Mouse (Mus musculus) forebrain, embryonic 15.5 days (tissue): Measurements from ENCODE around the gene Mt4. TPM values are rescaled to one million over a fixed set of nuclear protein-coding genes. Genes with fewer than 3 reads are reported as not detected.
"Not testable (repeated sequence)": the region's sequence is repeated elsewhere in the genome, so short reads cannot be mapped to it uniquely, and the experiment has no call there.

ENCODE experiments used
- ATAC-seq: fragments of 200-750 bp; cut with Nextera tagmentation; replicated peaks from 2 replicates; pipeline ENCODE4 v1.8.0; 2017; ENCODE audit warnings: mild to moderate bottlenecking, moderate TSS enrichment, moderate library complexity
- H3K27ac ChIP-seq: fragments of 300-500 bp; sonication (generic); replicated peaks from 2 replicates; pipeline ENCODE4 v1.5.1; 2015; ENCODE audit warnings: mild to moderate bottlenecking, inconsistent platforms
- H3K27me3 ChIP-seq: fragments of 300-500 bp; sonication (generic); 2 replicates; pipeline ENCODE4 v1.6.1; 2015; ENCODE audit warnings: inconsistent platforms
- H3K36me3 ChIP-seq: fragments of 300-500 bp; sonication (generic); 2 replicates; pipeline ENCODE4 v1.6.1; 2015; ENCODE audit warnings: mild to moderate bottlenecking, inconsistent platforms
- H3K4me1 ChIP-seq: fragments of 300-500 bp; sonication (generic); 2 replicates; pipeline ENCODE4 v1.6.1; 2015; ENCODE audit warnings: inconsistent platforms
- H3K4me2 ChIP-seq: fragments of 300-500 bp; sonication (generic); replicated peaks from 2 replicates; pipeline ENCODE4 v1.6.1; 2015; ENCODE audit warnings: mild to moderate bottlenecking, inconsistent platforms
- H3K4me3 ChIP-seq: fragments of 300-500 bp; sonication (generic); 2 replicates; pipeline ENCODE4 v1.5.1; 2015; ENCODE audit warnings: mild to moderate bottlenecking, inconsistent platforms
- H3K9ac ChIP-seq: fragments of 300-500 bp; sonication (generic); replicated peaks from 2 replicates; pipeline ENCODE4 v1.6.1; 2015; ENCODE audit warnings: mild to moderate bottlenecking, inconsistent platforms
- H3K9me3 ChIP-seq: fragments of 300-500 bp; sonication (generic); 2 replicates; pipeline ENCODE4 v1.6.1; 2016; ENCODE audit warnings: inconsistent platforms
- WGBS: fragments of 180-500 bp; shearing (Covaris S2); methylation state at CpG from one replicate; pipeline ENCODE4 v1.1.7; 2015; ENCODE audit warnings: mixed read lengths; 5-methylcytosine and 5-hydroxymethylcytosine counted together
- polyA plus RNA-seq: library from polyadenylated mRNA; unstranded; fragments of >200 nt; fragmentation: Nextera tagmentation; extraction: Ambion mirVana; gene quantifications from 2 replicates; pipeline ENCODE4 v1.2.1, GENCODE M21; 2015

Mt4 gene
- polyA plus RNA-seq, 1 experiment from 2014 or later = not detected

GRCm38 (mm10) chr8:94140266-94140795 is 3.3 kb downstream of the Mt4 start:
- ATAC-seq = no peak
- 84% methylated on average over 4 of the region's 4 CpGs for WGBS
- Histone ChIP-seq H3K27ac (no peak overlapping the region), H3K4me2 (no peak overlapping the region), H3K36me3 (no peaks in the 10 kb centered on the region), H3K4me3 (no peak overlapping the region), H3K27me3 (no peaks in the 10 kb centered on the region), H3K9ac (no peak overlapping the region), H3K4me1 (no peaks in the 10 kb centered on the region), H3K9me3 (no peaks in the 10 kb centered on the region)

GRCm38 (mm10) chr8:94148236-94148635 is 11.2 kb downstream of the Mt4 start:
- H3K4me1 ChIP-seq = peaks cover 13% of the 10 kb centered on the region
- H3K27ac ChIP-seq = no peak overlapping the region
- H3K27me3 ChIP-seq = no peaks in the 10 kb centered on the region
- no peak overlapping the region for H3K4me2 ChIP-seq
- H3K4me3 ChIP-seq = no peak overlapping the region
- H3K36me3 ChIP-seq = no peaks in the 10 kb centered on the region
- H3K9ac ChIP-seq = no peak overlapping the region
- no peaks in the 10 kb centered on the region for H3K9me3 ChIP-seq
- ATAC-seq = no peak
- 39% methylated on average over 5 of the region's 5 CpGs for WGBS

DNA sequence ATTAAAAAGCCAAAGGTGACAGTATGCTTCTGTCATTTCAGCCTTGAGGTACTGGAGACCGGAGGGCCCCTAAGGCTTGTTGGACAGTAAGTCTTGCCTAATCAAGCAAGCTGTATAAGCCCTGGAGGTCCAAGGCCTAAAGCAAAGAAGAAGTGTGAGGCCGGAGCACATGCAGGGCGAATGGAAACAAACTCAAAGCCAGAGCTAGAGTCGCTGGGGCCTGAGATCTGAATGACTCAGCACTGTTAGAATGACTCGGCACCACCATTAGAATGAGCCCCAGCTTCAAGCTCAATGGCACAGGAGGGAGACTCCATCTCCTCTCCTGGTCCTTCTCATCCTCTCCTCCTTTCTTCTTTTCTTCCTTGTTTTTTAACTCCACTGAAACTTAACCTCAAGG is 13.9 kb downstream of the Mt4 start:
- H3K4me1 ChIP-seq = peaks cover 26% of the 10 kb centered on the region
- H3K27ac ChIP-seq = no peak overlapping the region
- no peaks in the 10 kb centered on the region for H3K9me3 ChIP-seq
- H3K36me3 ChIP-seq = no peaks in the 10 kb centered on the region
- H3K4me3 ChIP-seq = no peak overlapping the region
- 75% methylated on average over 5 of the region's 5 CpGs for WGBS
- no peak for ATAC-seq
- H3K9ac ChIP-seq = no peak overlapping the region
- H3K4me2 ChIP-seq = no peak overlapping the region
- no peaks in the 10 kb centered on the region for H3K27me3 ChIP-seq

GRCm38 (mm10) chr8:94152513-94153300 is 15.7 kb downstream of the Mt4 start, which contains the start of gene Mt3:
Gene Mt3, plus strand, starts transcription at chr8:94152607.
- Histone ChIP-seq H3K4me3 (peak within 1 kb of the TSS; percentile 49), H3K4me2 (peak within 1 kb of the TSS; percentile 84), H3K36me3 (no peaks in the 10 kb centered on the region), H3K9me3 (no peaks in the 10 kb centered on the region), H3K27me3 (no peaks in the 10 kb centered on the region), H3K4me1 (peaks cover 26% of the 10 kb centered on the region), H3K27ac (peak within 1 kb of the TSS; percentile 83), H3K9ac (peak within 1 kb of the TSS; percentile 52)
- 2% methylated on average over 29 of the region's 29 CpGs for WGBS
- peak; percentile 89 for ATAC-seq

DNA sequence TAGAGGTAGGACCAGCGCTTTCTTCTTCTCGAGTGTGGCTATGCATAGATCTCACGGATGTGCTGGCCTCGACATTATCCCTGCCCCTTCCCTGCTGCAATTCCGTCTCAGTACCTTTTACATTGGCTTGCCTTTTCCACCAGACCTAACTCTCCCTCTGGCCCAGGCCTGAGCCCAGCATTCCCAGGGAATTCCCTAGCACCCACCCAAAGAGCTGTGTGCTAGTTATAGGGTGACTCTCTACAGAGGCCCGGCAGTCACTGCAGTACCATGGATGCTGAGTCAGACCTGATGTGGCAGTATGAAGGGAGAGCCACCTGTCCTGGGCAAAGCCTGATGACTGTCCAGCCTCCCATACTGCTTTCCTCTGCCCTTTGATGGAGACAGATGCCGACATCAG is 16.5 kb downstream of the Mt4 start:
- no peaks in the 10 kb centered on the region for H3K36me3 ChIP-seq
- no peaks in the 10 kb centered on the region for H3K9me3 ChIP-seq
- no peaks in the 10 kb centered on the region for H3K27me3 ChIP-seq
- H3K4me2 ChIP-seq = peak overlapping the region; percentile 84
- peak; percentile 42 for ATAC-seq
- 19% methylated on average over 7 of the region's 7 CpGs for WGBS
- H3K4me1 ChIP-seq = peaks cover 26% of the 10 kb centered on the region
- H3K27ac ChIP-seq = peak overlapping the region; percentile 83
- peak overlapping the region; percentile 49 for H3K4me3 ChIP-seq
- H3K9ac ChIP-seq = peak overlapping the region; percentile 52

DNA sequence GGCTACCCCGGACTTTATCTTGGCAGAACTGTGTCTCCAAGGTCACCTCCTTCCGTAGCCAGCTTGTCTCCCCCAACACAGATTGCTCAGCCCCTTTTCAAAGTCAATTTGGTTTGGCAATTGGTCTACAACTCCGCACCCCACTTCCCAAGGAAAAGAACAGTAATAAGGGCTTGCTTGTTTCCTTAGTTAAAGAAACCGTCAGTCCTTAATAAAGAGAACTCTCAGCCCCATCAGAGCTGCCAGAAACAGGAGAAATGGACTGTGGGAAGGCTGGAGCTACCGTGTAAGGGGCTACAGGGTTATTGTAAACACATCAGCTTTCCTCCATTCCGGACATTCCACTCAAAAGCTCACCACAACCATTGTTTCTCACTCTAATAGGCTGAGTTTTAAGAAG is 17.5 kb downstream of the Mt4 start:
- Histone ChIP-seq H3K27me3 (no peaks in the 10 kb centered on the region), H3K4me2 (peak overlapping the region; percentile 84), H3K4me3 (peak overlapping the region; percentile 49; the same call in 1 of the 2 replicates), H3K4me1 (peaks cover 26% of the 10 kb centered on the region), H3K9ac (no peak overlapping the region), H3K36me3 (no peaks in the 10 kb centered on the region), H3K9me3 (no peaks in the 10 kb centered on the region), H3K27ac (peak overlapping the region; percentile 83)
- 8% methylated on average over 6 of the region's 6 CpGs for whole genome bisulfite sequencing
- ATAC-seq = peak; percentile 57

DNA sequence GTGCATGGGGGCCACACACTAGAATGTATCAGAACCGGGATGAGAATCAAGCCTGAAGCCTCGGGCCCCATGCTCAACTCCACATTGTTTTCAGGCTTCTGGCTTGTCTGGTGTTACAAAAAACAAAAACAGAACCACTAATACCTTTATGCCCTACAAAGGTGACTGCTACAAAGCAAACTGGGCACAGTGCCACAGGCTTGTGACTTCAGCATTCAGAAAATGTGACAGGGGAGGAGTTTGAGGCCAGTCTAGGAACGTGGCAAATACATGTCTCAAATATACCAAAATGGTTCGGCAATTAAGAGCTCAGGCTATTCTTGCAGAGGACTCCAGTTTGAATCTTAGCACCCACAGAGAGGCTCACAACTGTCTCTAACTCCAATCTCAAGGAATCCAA is 19.1 kb downstream of the Mt4 start:
- no peak overlapping the region for H3K9ac ChIP-seq
- no peak overlapping the region for H3K4me3 ChIP-seq
- no peaks in the 10 kb centered on the region for H3K36me3 ChIP-seq
- peaks cover 26% of the 10 kb centered on the region for H3K4me1 ChIP-seq
- no peaks in the 10 kb centered on the region for H3K9me3 ChIP-seq
- 40% methylated on average over 4 of the region's 4 CpGs for WGBS
- H3K27me3 ChIP-seq = no peaks in the 10 kb centered on the region
- no peak overlapping the region for H3K4me2 ChIP-seq
- no peak for ATAC-seq
- 0 out of 2 replicates have a peak overlapping the region, but pooled peaks have one; percentile 83 for H3K27ac ChIP-seq

GRCm38 (mm10) chr8:94165772-94166171 is 28.8 kb downstream of the Mt4 start:
- not testable (repeated sequence) for H3K4me1 ChIP-seq, H3K4me2 ChIP-seq, H3K4me3 ChIP-seq, H3K36me3 ChIP-seq, ATAC-seq, H3K9me3 ChIP-seq, H3K27me3 ChIP-seq, H3K27ac ChIP-seq, H3K9ac ChIP-seq
- 76% methylated on average over 8 of the region's 8 CpGs for WGBS

DNA sequence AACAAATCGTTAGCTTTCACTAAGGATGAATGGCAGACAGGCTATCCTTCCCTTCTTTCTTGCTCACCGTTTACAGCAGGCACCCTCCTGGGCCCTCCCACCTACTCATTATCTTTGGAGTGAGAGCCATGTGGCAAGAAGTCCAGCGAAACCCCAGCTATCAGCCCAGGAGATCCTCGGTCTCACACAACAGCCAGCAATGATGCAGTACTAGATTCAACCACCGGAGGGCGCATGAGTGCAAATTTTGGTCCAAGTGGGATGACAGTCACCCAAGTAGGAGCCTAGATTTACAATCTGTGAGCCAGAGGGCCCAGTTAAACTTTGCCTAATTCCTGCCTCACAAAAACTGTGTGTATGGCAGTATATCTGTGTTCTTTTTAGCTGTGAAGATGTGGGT is 30.2 kb downstream of the Mt4 start:
- 0 out of 2 replicates have a peak, but pooled peaks have one; percentile 60 for ATAC-seq
- Histone ChIP-seq H3K4me3 (no peak overlapping the region), H3K27ac (no peak overlapping the region), H3K4me2 (peak overlapping the region; percentile 11), H3K36me3 (no peaks in the 10 kb centered on the region), H3K9me3 (no peaks in the 10 kb centered on the region), H3K4me1 (peaks cover 8% of the 10 kb centered on the region), H3K27me3 (peaks cover 12% of the 10 kb centered on the region), H3K9ac (no peak overlapping the region; the same call in 1 of the 2 replicates)
- WGBS = under 1% methylated on average over 6 of the region's 6 CpGs

DNA sequence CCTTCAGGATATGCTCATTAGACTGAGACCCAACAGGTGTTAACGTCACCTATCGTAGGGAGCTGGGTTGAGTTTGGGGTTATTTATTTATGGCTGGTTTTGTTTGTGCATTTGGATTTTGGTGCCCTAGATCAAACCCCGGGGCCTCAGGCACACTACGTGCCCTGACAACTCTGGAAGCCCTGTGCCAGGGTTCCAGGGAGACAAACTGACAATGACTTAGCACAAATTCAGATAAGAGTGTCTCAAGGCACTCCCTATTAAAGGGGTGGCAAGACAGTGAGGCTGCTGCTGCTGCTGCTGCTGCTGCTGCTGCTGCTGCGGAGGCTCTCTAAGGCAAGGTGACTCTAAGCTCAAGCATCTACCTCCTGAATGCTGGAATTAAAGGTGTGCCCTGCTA is 32.5 kb downstream of the Mt4 start:
- Histone ChIP-seq H3K4me3 (no peak overlapping the region), H3K36me3 (no peaks in the 10 kb centered on the region), H3K4me2 (no peak overlapping the region), H3K9me3 (no peaks in the 10 kb centered on the region), H3K27me3 (peaks cover 33% of the 10 kb centered on the region), H3K4me1 (peaks cover 21% of the 10 kb centered on the region), H3K9ac (no peak overlapping the region), H3K27ac (no peak overlapping the region)
- 87% methylated on average over 5 of the region's 5 CpGs for WGBS
- no peak for ATAC-seq

DNA sequence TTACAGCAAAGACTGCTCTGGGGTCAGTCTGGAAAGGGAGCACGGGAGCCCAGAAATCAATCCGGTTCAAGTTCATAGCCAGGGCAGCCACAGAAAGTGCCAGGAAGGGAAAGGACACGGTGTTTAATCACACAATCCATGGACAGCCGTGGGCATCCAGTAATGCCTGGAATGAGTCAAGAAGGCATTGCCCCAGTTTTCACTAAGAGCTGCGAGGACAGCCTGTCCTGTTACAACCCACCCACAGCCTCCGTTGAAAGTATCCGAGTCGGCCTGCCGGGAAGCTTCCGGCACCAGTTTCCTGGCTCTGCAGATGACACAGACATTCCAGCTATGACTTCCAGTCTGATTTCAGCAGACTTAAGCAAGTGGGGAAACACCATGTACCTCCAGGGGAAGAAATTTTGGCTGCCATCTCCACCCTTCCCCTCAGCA is 34.3 kb downstream of the Mt4 start:
- ATAC-seq = no peak
- H3K27me3 ChIP-seq = peaks cover 37% of the 10 kb centered on the region
- WGBS = 55% methylated on average over 10 of the region's 10 CpGs
- no peaks in the 10 kb centered on the region for H3K9me3 ChIP-seq
- no peak overlapping the region for H3K27ac ChIP-seq
- H3K4me3 ChIP-seq = peak overlapping the region; percentile 50; the same call in 1 of the 2 replicates
- peak overlapping the region; percentile 98; the same call in 1 of the 2 replicates for H3K4me2 ChIP-seq
- H3K4me1 ChIP-seq = peaks cover 21% of the 10 kb centered on the region
- H3K36me3 ChIP-seq = no peaks in the 10 kb centered on the region
- H3K9ac ChIP-seq = no peak overlapping the region

DNA sequence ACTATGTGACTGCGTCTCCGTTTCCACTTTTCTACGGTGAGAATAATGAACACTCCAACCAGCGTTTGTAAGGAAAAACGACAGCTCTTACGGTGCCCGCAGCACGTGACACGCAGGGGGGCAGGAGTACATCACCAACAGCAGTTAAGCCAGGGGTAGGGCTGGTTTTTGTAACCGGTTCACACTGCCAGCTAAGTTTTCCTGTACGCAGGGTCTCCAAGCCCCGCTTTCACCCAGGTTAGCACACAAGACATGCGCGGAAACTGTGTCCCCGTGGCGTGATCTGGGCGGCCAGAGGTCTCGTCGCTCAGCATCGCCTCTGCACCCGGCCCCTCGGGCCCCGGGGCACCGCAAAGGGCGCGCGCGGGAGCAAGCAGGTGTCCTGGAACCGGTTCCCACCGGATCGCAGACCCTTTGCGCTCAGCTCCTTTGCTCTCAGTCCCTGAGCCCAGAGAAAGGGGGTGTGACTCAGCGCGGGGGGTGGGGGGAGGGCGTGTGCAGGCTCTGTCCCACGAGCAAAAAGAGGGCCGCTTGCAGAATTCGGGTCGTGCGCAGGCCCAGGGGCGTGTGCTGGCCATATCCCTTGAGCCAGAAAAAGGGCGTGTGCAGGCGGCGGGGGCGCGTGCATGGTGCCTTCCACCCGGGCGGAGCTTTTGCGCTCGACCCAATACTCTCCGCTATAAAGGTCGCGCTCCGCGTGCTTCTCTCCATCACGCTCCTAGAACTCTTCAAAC is 35.2 kb downstream of the Mt4 start, which contains the start of gene Mt2:
Gene Mt2 (plus strand): TSS at position 590 of the 734 bp plus-strand sequence.
- no peak within 1 kb of the TSS for H3K27ac ChIP-seq
- under 1% methylated on average over 55 of the region's 56 CpGs for WGBS

More for the DNA sequence above, 35.2 kb downstream of the Mt4 start, which contains the start of gene Mt2:
- H3K4me2 ChIP-seq = peak within 1 kb of the TSS; percentile 98
- peaks cover 21% of the 10 kb centered on the region for H3K4me1 ChIP-seq
- peaks cover 37% of the 10 kb centered on the region for H3K27me3 ChIP-seq
- H3K9ac ChIP-seq = peak within 1 kb of the TSS; percentile 46
- peak; percentile 65 for ATAC-seq
- peak within 1 kb of the TSS; percentile 50 for H3K4me3 ChIP-seq
- H3K36me3 ChIP-seq = no peaks in the 10 kb centered on the region
- no peaks in the 10 kb centered on the region for H3K9me3 ChIP-seq
